Mouse (Mus musculus) liver, adult 10 weeks (tissue): ENCODE data around the gene Ror2. TPM values are rescaled to one million over a fixed set of nuclear protein-coding genes. Genes with fewer than 3 reads are reported as not detected.

Source experiments
- polyA plus RNA-seq: library from polyadenylated mRNA; stranded (reverse); fragments of 350-450 nt; fragmentation: Illumina TruSeq; extraction: RNeasy Lipid Tissue Mini Kit (QIAGEN cat#74804); gene quantifications from one replicate; pipeline ENCODE4 v1.2.3, GENCODE M21; 2014; ENCODE audit warnings: low read depth, low replicate concordance

The Ror2 gene
- polyA plus RNA-seq = not detected

DNA sequence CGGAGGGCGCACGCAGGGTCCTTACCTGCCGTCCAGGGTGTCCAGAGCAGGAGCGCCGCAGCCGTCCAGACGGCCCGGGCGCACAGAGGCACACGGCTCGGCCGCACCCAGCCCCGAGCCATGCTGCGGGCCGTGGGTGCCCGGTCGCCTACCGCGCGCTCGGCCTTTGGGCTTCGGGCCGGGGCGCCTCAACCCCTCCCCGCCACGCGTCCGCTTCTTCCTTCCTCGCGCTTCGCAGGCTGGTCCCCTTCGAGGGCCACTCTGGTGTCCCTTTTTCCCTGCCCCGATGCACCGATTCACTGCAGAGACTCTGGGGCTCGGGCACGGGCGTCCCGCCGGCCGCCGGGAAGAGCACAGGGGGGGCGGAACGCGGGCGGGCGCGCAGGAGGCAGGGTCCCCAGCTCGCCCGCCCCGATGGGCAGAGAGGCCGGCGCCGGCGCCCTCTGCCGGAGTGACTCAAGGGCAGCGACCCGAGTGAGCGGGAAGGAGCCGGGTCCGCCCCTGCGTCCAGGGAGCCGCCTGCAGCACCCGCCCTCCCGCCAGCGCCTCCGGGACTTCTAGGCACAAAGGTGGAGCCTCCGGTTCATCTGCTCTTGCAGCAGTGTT, at the start of gene Ror2:
Ror2 (minus strand) TSS at position 369 of the 606 bp plus-strand sequence.

Other genes starting within 250 kb of the Ror2 start
- gene Sptlc1, start 91.3 kb upstream of the Ror2 start, polyA plus RNA-seq = 18.2 TPM
- not detected for gene Msx2, start 186.9 kb upstream of the Ror2 start, polyA plus RNA-seq